Mouse (Mus musculus): ENCODE results near the gene Tbccd1. TPM values are rescaled to one million over a fixed set of nuclear protein-coding genes. Genes with fewer than 3 reads are reported as not detected.
A peak's percentile ranks its signal among the peaks of the same experiment; 100 is the strongest.
"Not testable (repeated sequence)": the region's sequence is repeated elsewhere in the genome, so short reads cannot be mapped to it uniquely, and the experiment has no call there.

The Tbccd1 gene
- polyA plus RNA-seq, 1 experiment from 2014 or later, result 27.7 TPM

- Histone ChIP-seq H3K27ac (no peak overlapping the region), H3K27me3 (peaks cover 93% of the 10 kb centered on the region), H3K9me3 (no peaks in the 10 kb centered on the region), H3K4me3 (replicated peaks) (no peak overlapping the region), H3K4me1 (replicated peaks) (peaks cover 17% of the 10 kb centered on the region), H3K36me3 (no peaks in the 10 kb centered on the region), H3K9ac (replicated peaks) (no peak overlapping the region), H3K4me2 (replicated peaks) (no peak overlapping the region)
- no peak for ATAC-seq
- 5% methylated on average over 5 of the region's 5 CpGs for WGBS
Measured at GRCm38 (mm10) chr16:22800849-22801109, 56.7 kb downstream of the Tbccd1 start.

GRCm38 (mm10) chr16:22800026-22800848 lies 57.2 kb downstream of the Tbccd1 start:
- H3K27me3 ChIP-seq, result peaks cover 94% of the 10 kb centered on the region
- H3K27ac ChIP-seq, result no peak overlapping the region
- 2% methylated on average over 6 of the region's 6 CpGs for WGBS
- H3K4me1 ChIP-seq (replicated peaks), result peaks cover 17% of the 10 kb centered on the region
- no peaks in the 10 kb centered on the region for H3K9me3 ChIP-seq
- no peaks in the 10 kb centered on the region for H3K36me3 ChIP-seq
- no peak overlapping the region for H3K9ac ChIP-seq (replicated peaks)
- ATAC-seq, result peak; percentile 86
- H3K4me2 ChIP-seq (replicated peaks), result no peak overlapping the region
- H3K4me3 ChIP-seq (replicated peaks), result no peak overlapping the region

GRCm38 (mm10) chr16:22798520-22798919 lies 58.9 kb downstream of the Tbccd1 start:
- no peak overlapping the region for H3K27ac ChIP-seq
- H3K36me3 ChIP-seq, result no peaks in the 10 kb centered on the region
- no peak overlapping the region for H3K4me3 ChIP-seq (replicated peaks)
- H3K27me3 ChIP-seq, result peaks cover 90% of the 10 kb centered on the region
- H3K9me3 ChIP-seq, result no peaks in the 10 kb centered on the region
- 78% methylated on average over 3 of the region's 3 CpGs for WGBS
- no peak overlapping the region for H3K4me2 ChIP-seq (replicated peaks)
- no peak overlapping the region for H3K9ac ChIP-seq (replicated peaks)
- ATAC-seq, result no peak
- H3K4me1 ChIP-seq (replicated peaks), result peaks cover 17% of the 10 kb centered on the region

- Histone ChIP-seq H3K27me3 (peaks cover 86% of the 10 kb centered on the region), H3K9ac (replicated peaks) (no peak overlapping the region), H3K27ac (no peak overlapping the region), H3K4me3 (replicated peaks) (no peak overlapping the region), H3K4me1 (replicated peaks) (peaks cover 17% of the 10 kb centered on the region), H3K4me2 (replicated peaks) (no peak overlapping the region), H3K9me3 (no peaks in the 10 kb centered on the region), H3K36me3 (no peaks in the 10 kb centered on the region)
- WGBS, result 83% methylated on average over 5 of the region's 5 CpGs
- no peak for ATAC-seq
Measured at GRCm38 (mm10) chr16:22797521-22797920, 59.9 kb downstream of the Tbccd1 start.

- Histone ChIP-seq H3K9ac (replicated peaks) (no peak overlapping the region), H3K27ac (no peak overlapping the region), H3K27me3 (peaks cover 76% of the 10 kb centered on the region), H3K4me2 (replicated peaks) (no peak overlapping the region), H3K9me3 (no peaks in the 10 kb centered on the region), H3K36me3 (no peaks in the 10 kb centered on the region), H3K4me3 (replicated peaks) (no peak overlapping the region), H3K4me1 (replicated peaks) (peaks cover 13% of the 10 kb centered on the region)
- ATAC-seq, result no peak
- WGBS, result 49% methylated on average over 3 of the region's 3 CpGs
Measured at GRCm38 (mm10) chr16:22795497-22795896, 62.0 kb downstream of the Tbccd1 start.

GRCm38 (mm10) chr16:22791235-22791634 lies 66.2 kb downstream of the Tbccd1 start:
- Histone ChIP-seq H3K27ac (no peak overlapping the region), H3K4me2 (replicated peaks) (no peak overlapping the region), H3K9me3 (no peaks in the 10 kb centered on the region), H3K36me3 (no peaks in the 10 kb centered on the region), H3K27me3 (peaks cover 41% of the 10 kb centered on the region), H3K4me1 (replicated peaks) (peaks cover 8% of the 10 kb centered on the region), H3K4me3 (replicated peaks) (no peak overlapping the region), H3K9ac (replicated peaks) (no peak overlapping the region)
- WGBS, result 8% methylated on average over 2 of the region's 2 CpGs
- no peak for ATAC-seq

GRCm38 (mm10) chr16:22789908-22790367 lies 67.5 kb downstream of the Tbccd1 start:
- H3K9ac ChIP-seq (replicated peaks), result 0 out of 2 replicates have a peak overlapping the region, but pooled peaks have one; percentile 16
- H3K4me1 ChIP-seq (replicated peaks), result peaks cover 8% of the 10 kb centered on the region
- ATAC-seq, result no peak
- no peaks in the 10 kb centered on the region for H3K36me3 ChIP-seq
- no peak overlapping the region for H3K4me2 ChIP-seq (replicated peaks)
- H3K9me3 ChIP-seq, result no peaks in the 10 kb centered on the region
- H3K27ac ChIP-seq, result no peak overlapping the region
- no peak overlapping the region for H3K4me3 ChIP-seq (replicated peaks)
- peaks cover 31% of the 10 kb centered on the region for H3K27me3 ChIP-seq
- WGBS, result 67% methylated on average over 10 of the region's 10 CpGs

GRCm38 (mm10) chr16:22782686-22783085 lies 74.8 kb downstream of the Tbccd1 start:
- no peak for ATAC-seq
- Histone ChIP-seq H3K4me1 (replicated peaks) (no peaks in the 10 kb centered on the region), H3K27me3 (no peaks in the 10 kb centered on the region), H3K4me3 (replicated peaks) (no peak overlapping the region), H3K9me3 (no peaks in the 10 kb centered on the region), H3K9ac (replicated peaks) (no peak overlapping the region), H3K36me3 (no peaks in the 10 kb centered on the region), H3K27ac (no peak overlapping the region), H3K4me2 (replicated peaks) (no peak overlapping the region)
- 82% methylated on average over 5 of the region's 5 CpGs for WGBS

- no peaks in the 10 kb centered on the region for H3K27me3 ChIP-seq
- no peaks in the 10 kb centered on the region for H3K36me3 ChIP-seq
- no peak overlapping the region for H3K4me3 ChIP-seq (replicated peaks)
- no peak overlapping the region for H3K27ac ChIP-seq
- no peaks in the 10 kb centered on the region for H3K9me3 ChIP-seq
- H3K4me1 ChIP-seq (replicated peaks), result no peaks in the 10 kb centered on the region
- WGBS, result 92% methylated on average over 3 of the region's 3 CpGs
- ATAC-seq, result no peak
- H3K4me2 ChIP-seq (replicated peaks), result no peak overlapping the region
- H3K9ac ChIP-seq (replicated peaks), result no peak overlapping the region
Measured at GRCm38 (mm10) chr16:22779228-22779835, 78.1 kb downstream of the Tbccd1 start.

- not testable (repeated sequence) for H3K9ac ChIP-seq (replicated peaks); ATAC-seq
- WGBS, result 92% methylated on average over 12 of the region's 12 CpGs
Measured at GRCm38 (mm10) chr16:22778296-22778695, 79.2 kb downstream of the Tbccd1 start.

GRCm38 (mm10) chr16:22775471-22775985 lies 81.9 kb downstream of the Tbccd1 start:
- no peak for ATAC-seq
- no peaks in the 10 kb centered on the region for H3K9me3 ChIP-seq
- no peak overlapping the region for H3K4me3 ChIP-seq (replicated peaks)
- H3K27ac ChIP-seq, result no peak overlapping the region
- no peaks in the 10 kb centered on the region for H3K36me3 ChIP-seq
- H3K4me2 ChIP-seq (replicated peaks), result no peak overlapping the region
- H3K9ac ChIP-seq (replicated peaks), result no peak overlapping the region
- H3K4me1 ChIP-seq (replicated peaks), result no peaks in the 10 kb centered on the region
- WGBS, result 65% methylated on average over 5 of the region's 5 CpGs
- no peaks in the 10 kb centered on the region for H3K27me3 ChIP-seq

More at GRCm38 (mm10) chr16:22778296-22778695, 79.2 kb downstream of the Tbccd1 start:
- H3K27me3 ChIP-seq; H3K9me3 ChIP-seq; H3K4me1 ChIP-seq (replicated peaks); H3K4me3 ChIP-seq (replicated peaks); H3K4me2 ChIP-seq (replicated peaks); H3K36me3 ChIP-seq; H3K27ac ChIP-seq: not testable (repeated sequence)

GRCm38 (mm10) chr16:22768661-22769060 lies 88.8 kb downstream of the Tbccd1 start:
- H3K27ac ChIP-seq, result no peak overlapping the region
- no peak for ATAC-seq
- no peak overlapping the region for H3K9ac ChIP-seq (replicated peaks)
- no peak overlapping the region for H3K4me3 ChIP-seq (replicated peaks)
- 88% methylated on average over 8 of the region's 8 CpGs for WGBS
- no peaks in the 10 kb centered on the region for H3K9me3 ChIP-seq
- H3K27me3 ChIP-seq, result no peaks in the 10 kb centered on the region
- no peak overlapping the region for H3K4me2 ChIP-seq (replicated peaks)
- H3K36me3 ChIP-seq, result no peaks in the 10 kb centered on the region
- H3K4me1 ChIP-seq (replicated peaks), result no peaks in the 10 kb centered on the region
